Mouse (Mus musculus) layer of hippocampus, postnatal 25 days (tissue): Measurements from ENCODE around the gene Tmem229a. TPM values are rescaled to one million over a fixed set of nuclear protein-coding genes. Genes with fewer than 3 reads are reported as not detected.
A peak's percentile ranks its signal among the peaks of the same experiment; 100 is the strongest.

Experiments used
- DNase-seq, 2 experiments: peaks; one replicate each; pipeline ENCODE4 v3.0.0; 2022; ENCODE audit warnings: mixed read lengths in 2 of 2, low spot score in 1 of 2; ENCODE audit errors: extremely low spot score in 1 of 2
- total RNA-seq, 2 experiments: library from RNA; stranded (reverse); gene quantifications; 2 replicates each; pipeline ENCODE4 v1.2.3; 2021

Gene Tmem229a
- 10 to 100 TPM; 48.0 to 48.9 TPM for total RNA-seq

DNA sequence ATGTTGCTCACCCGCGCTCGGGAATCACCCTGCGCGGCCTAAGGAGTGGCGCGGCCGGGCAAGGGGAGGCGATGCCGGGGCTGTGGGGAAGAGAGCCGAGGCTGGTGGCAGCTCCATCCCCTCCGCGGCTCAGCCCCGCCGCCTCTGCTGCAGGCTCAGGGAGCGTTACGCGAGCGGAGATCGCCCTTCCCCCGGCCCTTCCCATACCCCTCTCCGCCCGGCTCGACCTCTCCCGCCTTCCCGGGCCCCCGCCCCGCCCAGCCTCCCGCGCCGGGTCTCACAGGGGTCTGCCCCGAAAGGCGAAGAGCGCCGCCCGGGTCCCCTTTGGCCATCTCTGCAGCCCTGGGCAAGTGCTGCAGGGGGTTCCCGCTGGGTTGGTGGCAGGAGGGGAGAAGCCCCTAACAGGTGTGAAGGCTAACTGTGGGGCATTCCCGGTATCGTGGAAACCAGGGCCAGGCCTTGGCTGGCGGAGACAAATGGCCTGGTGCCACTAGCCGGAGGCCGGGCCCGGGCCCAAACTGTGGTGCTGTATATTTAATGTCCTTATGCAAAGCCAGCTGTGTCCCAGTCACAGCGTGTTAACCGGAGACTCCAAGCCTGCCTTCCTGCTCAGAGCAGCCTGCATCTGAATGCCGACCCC, at the start of gene Tmem229a:
Tmem229a (minus strand) TSS at position 352 of the 640 bp plus-strand sequence.
- peak; percentile 57 to 68 for DNase-seq

DNA sequence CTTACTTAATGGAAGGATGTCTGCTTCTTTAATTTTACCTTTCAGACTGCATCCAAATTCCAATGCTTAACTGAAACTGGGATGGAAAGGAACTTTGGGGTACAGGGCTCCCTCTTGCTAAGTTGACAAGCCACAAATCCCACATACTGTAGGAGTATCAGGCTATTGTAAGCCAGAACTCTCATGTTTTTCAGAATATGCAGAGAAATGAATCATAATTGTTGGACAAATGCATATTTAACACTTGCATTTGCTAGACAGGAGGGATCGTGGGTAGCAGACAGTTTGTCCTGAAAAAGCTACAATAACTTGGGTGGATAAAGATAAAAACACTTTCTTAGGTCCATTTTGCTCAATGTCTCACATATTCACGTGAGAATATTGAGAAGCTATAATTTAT, 37.7 kb upstream of the Tmem229a start:
- DNase-seq = no peak

- DNase-seq = no peak
These were observed 33.7 kb upstream of the Tmem229a start for GRCm38 (mm10) chr6:24989836-24990235.

- DNase-seq = no peak
These were observed 20.1 kb upstream of the Tmem229a start for GRCm38 (mm10) chr6:24976176-24976575.

- no peak for DNase-seq
These were observed 12.6 kb upstream of the Tmem229a start for GRCm38 (mm10) chr6:24968471-24969223.

GRCm38 (mm10) chr6:24967726-24968125, 11.6 kb upstream of the Tmem229a start:
- no peak for DNase-seq

- no peak for DNase-seq
These were observed 10.0 kb upstream of the Tmem229a start for GRCm38 (mm10) chr6:24966010-24966682.

GRCm38 (mm10) chr6:24963754-24964153, 7.7 kb upstream of the Tmem229a start:
- DNase-seq = no peak

- DNase-seq = no peak
These were observed 483 bp upstream of the Tmem229a start for GRCm38 (mm10) chr6:24956586-24956973.

- peak; percentile 47 to 67 for DNase-seq
These were observed 759 bp downstream of the Tmem229a start for GRCm38 (mm10) chr6:24955131-24955945.

DNA sequence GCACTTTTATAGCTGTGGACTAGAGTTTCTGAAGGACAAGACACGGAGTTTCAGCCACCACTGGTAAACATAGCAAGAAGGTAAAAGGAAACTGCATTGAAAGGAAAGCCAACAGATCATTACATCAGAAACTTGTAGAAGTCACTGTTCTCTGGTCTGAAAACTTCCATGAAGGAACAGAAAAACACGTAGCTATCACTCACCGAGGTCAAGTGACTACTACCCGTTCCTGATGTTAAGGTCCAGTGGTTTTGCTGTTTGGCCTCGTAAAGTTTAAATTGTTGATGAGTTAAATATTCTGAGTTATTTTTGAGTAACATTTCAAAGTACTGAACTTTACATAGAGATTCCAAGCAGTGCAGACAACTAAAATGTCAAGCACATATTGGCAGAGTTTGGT, 2.0 kb downstream of the Tmem229a start:
- no peak for DNase-seq

- DNase-seq = no peak
These were observed 3.8 kb downstream of the Tmem229a start for GRCm38 (mm10) chr6:24952341-24952740.

- no peak for DNase-seq
These were observed 5.4 kb downstream of the Tmem229a start for GRCm38 (mm10) chr6:24950669-24951068.

- no peak for DNase-seq
These were observed 30.9 kb downstream of the Tmem229a start for GRCm38 (mm10) chr6:24925076-24925785.

DNA sequence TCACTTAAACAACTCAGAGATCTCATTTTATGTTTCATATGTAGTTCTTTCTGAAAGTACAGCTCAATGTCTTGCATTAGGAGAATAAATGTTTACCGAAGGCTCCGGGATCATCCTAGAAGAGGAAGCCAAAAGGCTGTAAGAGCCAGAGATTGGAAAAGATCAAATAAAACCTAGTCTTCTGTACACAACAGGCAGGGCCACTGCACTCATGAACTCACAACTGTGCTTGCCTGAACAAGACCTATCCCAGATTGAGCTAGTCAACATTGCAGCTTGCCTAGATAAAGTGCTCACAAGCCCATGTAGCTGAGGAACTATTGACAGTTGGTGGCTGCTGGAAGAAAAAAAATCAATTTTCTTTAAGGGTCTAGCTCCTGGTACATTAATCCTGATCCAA, 42.5 kb downstream of the Tmem229a start:
- DNase-seq = no peak

DNA sequence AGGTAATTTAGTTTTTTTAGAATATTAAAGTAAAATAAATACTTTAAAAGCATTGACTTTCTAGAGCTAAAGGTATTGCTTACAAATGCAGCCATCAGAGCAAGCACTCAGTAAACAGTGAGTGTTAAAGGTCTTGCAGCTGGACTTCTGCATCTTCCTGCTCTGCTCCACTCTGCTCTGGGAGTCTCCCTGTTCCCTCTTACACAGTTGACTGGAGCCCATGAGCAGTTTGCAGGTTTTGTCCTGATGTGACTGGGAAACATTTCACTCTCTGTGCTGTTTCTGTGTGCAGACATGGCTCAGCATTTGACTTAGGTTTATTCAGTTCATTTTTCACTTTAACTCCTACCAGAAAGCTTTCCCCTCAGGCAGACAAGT, 45.4 kb downstream of the Tmem229a start:
- DNase-seq = no peak

- DNase-seq = no peak
These were observed 45.9 kb downstream of the Tmem229a start for GRCm38 (mm10) chr6:24910016-24910727.

DNA sequence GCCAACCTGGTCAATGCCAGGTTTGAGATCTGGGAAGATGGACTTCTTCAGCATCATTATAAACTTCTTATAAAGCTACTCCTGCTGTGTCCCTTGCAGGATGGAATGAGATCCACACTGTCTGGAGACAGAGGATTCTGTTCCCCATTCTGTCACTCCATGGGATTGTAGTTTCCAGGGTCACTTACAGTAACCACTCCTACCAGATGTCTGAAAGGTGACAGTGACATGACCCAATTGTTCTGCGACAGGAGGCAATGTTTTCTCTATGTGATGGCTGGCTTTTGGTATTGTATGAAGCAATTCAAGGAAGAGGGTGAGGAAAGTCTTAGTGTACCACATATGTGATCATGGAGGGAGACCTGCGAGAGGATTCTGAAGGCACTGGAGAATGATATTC, 48.3 kb downstream of the Tmem229a start:
- DNase-seq = no peak

GRCm38 (mm10) chr6:24905101-24905500, 51.0 kb downstream of the Tmem229a start:
- DNase-seq = no peak
